Mouse (Mus musculus) T-cell, adult 2 months (primary cell): Measurements from ENCODE around the gene Atp2b2.

Experiments
- DNase-seq: peaks from one replicate; pipeline ENCODE4 v3.0.0; 2022; ENCODE audit warnings: low spot score

Gene Atp2b2

DNA sequence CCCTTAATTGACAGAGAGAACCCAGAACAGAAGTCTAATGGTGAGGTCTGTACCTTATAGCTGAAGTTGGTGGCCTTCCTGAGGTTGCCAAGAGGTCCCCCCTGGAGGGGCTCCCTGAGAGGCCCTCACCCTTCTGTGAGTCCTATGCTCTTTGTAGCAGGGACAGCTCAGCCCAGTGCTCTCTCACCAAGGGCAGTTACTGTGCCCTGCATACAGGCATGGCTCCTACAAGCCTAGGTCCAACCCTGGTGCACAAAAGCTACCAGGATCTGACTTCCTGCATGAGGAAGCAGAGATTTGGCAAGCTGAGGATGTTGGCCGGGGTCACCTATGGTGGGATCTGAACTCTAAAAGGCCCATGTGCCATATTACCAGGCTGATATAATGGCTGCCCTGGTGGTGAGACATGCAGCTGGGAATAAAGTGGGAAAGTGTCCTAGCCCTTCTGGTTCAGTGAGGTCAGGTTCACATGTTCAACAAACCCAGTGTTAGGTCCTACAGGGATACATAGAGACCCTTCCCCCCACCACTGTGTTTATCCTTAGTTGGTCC is 186.2 kb downstream of the Atp2b2 start:
- no peak for DNase-seq

DNA sequence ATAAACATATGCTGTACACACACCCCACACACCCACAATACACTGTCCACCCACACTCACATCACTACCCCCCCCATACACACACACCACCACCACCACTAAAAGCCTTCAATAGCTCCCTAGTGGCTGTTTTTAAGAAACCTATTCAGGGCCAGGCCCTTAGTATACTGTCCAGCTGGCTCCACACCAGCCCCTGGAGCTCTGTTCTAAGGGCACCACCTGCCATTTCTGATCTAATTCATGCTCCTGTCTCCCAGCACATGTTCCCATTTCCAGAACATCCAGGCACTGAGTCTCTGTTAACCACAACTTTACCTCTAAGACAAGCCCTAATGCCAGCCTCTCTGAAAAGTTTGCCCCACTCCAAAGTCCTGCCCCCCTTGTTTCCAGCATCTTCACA is 186.8 kb downstream of the Atp2b2 start:
- no peak for DNase-seq

DNA sequence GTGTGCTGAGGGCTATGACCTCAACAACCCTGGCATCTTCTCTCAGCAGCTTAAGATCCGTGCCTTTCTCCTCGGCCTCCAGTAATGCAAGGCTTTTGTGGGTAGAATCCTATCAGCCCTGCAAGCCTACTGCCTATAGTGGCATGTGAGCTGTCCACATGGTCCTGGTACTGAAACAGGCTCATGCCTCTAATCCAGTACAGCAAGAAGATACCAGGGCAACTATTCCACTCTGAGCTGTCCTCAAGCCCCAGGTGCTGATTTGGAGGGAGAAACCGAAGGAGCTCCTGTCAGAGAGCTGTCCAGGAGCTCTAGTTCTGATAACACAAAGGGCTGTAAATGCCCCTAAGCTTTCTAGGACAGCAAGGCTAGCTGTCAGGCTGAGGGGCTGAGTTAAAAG is 190.1 kb downstream of the Atp2b2 start:
- DNase-seq, result no peak

DNA sequence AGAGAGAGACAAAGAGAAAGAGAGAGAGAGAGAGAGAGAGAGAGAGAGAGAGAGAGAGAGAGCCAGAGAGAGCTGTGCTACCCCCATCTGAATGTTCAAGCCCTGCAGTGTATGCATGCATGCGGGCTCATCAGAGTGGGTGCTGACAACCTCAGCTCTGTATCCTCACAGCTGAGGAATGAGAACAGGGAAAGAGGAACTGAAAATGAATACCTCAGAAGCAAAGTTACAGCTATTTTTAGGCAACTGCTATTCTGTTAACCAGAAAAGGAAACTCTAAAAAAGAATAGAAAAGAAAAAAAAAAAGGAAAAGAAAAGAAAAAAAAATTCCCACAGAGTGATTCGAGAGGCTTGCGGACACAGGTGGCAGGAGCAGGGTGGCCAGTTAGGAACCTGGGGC is 192.6 kb downstream of the Atp2b2 start:
- DNase-seq, result no peak

DNA sequence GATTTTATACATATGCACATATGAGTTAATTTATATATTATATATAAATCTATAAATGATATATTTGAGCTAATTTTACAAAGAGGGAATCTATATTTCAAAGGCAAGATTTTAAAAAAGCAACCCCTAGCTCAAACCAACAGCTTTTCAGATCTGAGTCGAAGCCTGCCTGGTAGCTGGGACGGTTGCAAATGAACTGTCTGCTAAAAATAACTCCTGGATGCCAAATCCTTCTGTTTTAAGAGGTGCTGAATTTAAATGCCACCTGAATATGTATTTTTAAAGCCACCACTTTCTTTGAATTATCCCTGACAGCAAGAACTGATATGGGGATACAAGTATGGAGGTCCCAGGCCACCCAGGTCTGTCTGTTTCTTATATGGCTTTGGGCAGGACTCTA is 193.8 kb downstream of the Atp2b2 start:
- DNase-seq, result no peak

DNA sequence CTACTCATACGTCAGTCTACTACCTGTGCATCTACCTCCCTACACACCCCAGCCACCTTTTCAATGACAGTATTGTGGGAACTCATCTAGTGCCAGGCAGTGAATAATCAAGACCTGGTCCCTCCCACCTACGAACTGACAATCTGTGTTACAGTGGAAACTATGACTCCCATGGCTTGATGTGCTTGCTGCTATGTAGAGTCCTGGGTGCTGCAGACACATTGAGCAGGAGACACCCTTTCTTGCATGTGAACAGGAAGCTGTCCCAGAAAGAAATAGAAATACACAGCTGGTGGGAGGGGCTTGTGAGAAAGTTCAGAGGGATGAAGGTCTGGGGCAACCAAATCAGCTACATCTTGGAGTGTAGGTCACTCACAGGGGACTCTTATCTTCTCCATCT is 195.3 kb downstream of the Atp2b2 start:
- no peak for DNase-seq

DNA sequence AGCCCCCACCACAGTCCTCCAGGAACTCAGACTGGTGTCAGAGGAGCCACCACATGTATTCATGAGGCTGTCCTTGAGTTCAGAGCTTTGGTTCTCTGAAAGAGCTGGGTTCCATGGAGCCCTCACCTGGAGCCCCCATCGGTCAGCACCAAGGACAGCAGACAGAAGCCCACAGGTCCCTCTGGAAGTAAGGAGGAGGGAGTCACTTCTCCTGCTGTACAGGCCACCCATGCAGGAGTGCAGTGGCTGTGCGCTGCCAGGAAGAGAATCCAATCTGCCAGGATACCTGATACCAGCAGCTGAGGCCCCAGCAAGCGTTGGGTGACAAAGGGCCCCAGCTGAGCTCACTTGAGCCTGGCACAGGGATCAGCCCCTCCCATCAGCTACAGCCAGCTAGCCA is 199.2 kb downstream of the Atp2b2 start:
- no peak for DNase-seq

DNA sequence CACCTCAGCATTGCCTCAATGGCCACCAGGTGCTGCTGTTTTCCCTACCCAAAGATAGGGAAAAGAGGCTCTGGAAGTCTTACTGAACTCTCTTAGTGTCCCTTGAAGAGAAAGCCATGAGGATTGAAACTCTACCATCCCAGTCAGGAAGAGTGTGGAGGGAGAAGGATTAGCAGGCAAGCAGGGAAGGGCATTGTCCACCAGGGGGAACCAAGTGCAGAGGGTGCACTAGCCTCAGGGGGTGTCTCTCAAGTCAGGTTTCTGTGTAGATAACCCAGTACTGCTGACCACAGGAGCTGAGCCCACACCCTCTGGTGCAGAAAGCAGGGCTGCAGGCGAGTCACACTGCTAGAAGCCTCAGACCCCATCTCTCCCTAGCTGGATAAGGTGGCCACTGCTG is 203.9 kb downstream of the Atp2b2 start:
- DNase-seq, result no peak

DNA sequence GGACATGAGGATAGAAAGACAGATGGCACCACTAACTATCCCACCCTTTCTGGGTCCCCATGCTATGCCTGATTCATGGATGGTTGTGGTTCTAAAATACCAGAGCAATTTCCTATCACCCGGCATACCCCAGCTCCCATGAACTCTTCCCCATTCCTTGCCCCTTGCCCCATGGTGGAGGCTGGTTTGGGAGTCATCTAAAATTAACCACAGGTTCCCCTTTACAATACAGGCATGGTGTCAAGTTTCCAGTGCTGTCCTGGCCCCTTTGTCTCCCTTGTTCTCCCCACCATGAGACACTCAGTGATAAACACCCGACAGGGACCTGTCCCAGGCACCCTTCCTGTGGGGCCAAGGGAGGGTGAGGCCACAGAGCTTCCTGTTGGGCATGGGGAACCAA is 204.7 kb downstream of the Atp2b2 start:
- DNase-seq, result no peak

DNA sequence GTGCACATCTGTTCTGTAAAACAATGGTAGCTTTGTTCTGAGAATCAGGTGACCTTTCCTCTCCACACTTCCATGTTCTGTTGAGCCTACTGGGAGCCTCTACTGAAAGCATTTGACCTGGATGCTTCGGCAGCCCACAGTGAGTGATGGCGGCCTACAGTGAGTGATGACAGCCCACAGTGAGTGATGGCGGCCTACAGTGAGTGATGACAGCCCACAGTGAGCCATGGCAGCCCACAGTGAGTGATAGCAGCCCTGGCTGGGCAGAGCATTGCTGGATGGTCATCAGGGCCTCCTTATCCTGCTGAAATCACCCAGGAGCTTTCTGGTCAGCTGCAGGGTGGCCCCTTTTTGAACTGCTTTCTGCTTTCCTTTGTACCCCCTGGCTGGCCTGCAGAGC is 205.9 kb downstream of the Atp2b2 start:
- DNase-seq, result no peak

DNA sequence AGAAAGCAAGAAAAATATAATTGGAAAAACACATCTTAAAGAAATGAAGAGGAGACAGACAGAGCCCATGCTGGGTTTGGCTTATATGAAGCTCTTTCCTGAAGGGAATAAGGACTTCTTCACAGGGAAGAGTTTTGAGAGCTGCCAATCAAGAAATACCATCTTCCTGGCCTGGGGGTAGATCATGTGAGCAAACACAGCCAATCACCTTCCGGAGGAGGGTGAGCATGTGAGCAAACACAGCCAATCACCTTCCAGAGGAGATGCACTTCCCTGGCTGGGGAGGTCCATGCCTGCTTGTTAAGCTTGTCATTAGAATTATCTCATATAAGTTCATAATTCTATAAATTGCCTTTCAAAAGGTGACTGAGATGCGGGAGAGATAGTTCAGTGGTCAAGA is 211.9 kb downstream of the Atp2b2 start:
- no peak for DNase-seq

DNA sequence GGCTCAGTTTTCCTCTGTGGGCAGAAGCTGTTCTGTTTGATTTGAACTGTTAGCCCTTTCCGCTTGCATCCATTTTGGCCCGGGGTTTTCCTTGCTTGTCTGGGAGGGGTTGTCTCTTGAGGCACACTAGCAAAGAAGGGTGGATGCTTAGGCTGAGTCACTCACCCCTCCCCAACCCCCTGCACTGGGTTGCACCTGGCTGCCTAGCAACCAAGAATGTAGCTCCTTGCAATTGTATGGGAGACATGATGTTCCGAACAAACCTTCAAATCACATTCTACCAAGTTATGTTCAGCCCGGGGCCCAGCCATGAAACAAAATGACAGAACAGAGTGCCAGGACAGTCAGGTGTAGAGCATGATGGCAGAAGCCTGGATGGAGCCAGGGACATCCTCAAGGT is 215.1 kb downstream of the Atp2b2 start:
- DNase-seq, result no peak

DNA sequence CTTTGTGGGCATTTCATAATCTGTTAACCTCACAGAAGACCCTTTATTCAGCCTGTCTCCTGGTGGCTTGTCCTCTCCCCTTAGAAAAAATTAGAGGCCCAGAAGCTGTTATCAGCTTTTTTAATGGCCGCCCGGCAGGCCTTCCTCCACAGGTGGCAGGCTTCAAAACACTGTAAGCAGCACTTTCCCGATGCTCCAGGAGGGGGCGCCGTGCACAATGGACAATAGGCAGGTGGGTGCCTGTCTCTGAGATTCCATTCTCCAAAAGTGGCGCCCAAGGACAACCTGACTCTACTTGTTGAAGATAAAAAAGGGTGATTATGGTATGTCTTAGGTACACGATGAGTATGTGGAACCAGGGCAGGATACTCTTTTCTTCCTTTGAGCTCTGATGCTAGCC is 220.0 kb downstream of the Atp2b2 start:
- no peak for DNase-seq

DNA sequence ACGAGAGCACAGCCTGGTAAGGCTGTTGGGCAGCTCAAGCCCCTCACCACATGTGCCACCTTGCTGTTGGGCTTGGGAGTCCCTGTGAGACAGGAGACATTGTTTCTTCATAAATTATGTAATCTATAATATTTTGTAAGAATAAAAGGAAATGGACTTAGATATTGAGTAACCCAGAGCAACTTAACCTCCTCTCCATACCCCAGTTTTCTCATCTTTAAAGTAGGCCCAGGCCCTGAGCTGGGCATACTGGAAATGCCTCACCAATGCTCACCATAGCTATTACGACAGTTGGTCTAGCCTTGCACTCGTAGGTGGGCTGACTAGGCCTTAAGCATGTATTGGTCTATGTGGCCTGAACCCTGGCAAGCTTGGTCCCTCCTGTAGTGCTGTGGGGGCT is 225.7 kb downstream of the Atp2b2 start:
- DNase-seq, result no peak

DNA sequence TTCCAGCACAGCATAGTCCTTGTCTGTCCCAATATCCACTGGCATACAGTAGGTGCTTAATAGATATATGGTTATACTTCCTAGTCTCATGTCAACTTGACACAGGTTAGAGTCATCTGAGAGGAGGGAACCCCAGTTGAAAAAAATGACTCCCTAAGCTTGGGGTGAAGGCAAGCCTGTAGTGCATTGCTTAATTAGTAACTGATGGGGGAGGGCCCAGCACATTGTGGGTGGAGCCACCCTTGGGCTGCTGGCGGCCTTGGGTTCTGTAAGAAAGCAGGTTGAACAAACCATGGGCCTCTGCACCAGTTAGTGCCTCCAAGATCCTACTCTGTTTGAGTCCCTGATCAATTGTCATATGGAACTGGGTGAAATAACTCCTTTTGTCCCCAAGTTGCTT is 231.0 kb downstream of the Atp2b2 start:
- no peak for DNase-seq

DNA sequence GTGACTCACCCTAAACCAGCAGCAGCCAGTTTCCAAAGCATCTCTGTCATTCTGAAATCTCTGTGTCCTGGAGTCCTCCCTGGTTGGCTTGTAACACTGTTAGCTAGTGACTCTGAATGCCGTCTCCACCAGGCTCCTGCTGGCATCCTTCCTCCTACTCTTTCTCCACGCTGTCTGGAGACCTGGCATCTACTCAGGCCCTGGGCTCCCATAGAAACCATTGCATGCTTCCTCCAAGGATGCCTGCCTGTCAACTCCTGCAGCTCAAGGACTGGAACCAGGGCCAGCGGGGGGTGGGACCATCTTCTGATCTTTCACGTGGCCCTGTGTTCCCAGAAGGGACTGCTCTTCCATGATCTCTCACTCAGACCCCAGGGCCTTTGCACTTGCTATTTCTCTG is 231.7 kb downstream of the Atp2b2 start:
- no peak for DNase-seq

DNA sequence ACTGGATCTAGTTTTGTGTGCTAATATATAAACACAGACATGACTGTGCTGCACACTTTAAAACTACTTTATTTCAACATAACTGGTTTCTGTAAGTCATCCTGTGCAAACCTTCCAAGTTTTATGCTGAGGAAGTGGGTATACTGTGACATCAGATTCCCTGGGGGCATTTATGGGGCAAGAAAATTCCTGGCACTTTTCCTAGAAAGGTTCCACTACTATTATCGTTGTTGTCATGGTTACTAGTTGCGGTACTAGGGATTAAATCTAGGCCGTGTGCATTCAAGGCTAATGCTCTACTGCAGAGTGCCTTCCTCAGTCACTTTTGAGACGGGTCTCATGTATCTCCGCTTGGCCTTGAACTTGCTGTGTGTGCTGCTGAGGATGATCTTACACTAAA is 236.2 kb downstream of the Atp2b2 start:
- no peak for DNase-seq

DNA sequence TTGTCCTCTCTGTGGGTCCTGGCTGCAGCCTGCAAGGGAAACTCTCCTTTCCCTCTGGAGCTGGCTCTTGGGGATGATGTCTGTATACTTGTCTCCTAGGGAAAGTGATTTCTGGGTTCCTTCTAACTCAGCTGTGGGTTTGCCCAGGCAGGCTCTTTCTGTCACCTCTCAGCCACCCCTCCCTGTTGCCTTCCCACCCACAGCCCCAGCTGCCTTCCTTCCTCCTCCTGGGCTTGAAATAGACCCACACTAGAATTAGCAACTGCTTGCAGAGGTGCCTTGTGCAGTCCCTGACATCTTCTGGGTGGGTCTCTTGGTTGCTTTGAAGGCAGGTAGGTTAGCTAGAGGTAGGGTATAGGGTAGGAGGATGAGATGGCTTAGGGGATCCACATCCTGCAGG is 241.2 kb downstream of the Atp2b2 start:
- no peak for DNase-seq

DNA sequence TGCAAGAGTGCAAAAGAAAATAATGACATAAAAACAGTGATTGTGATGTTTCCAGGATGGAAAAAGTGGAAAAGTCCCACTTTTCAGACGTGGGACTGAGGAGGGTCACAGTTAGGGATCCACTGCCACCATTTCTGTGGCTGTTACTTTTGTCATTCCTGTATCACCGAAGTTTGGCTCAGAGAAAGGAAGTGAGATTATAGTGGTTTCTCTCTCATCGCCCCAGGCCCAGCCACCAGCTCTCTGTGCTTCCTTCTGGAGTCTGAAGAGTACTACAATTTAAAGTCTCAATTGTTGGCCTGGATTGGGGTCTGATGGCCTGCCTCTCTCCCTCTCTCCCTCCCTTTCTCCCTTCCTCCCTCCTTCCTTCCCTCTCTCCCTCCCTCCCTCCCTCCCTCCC is 242.5 kb downstream of the Atp2b2 start:
- DNase-seq, result no peak

DNA sequence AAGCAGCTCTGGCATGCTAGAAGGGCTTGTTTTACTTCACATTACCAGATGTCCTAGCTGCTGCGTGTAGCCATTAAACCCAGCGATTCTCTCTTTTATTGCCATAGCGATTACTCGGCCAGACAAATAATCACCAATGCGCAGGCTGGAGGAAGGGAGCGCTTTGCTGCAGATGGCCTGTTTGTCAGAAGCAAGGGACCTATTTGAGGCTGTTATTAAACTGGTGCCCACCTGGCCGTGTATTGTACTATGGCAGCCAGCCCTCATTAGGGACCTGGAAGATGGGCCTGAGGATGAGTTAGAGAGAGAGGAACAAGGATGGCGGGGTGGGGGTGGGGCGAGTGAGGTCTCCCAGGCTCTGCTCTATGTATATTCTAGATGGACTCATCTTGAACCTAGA is 243.1 kb downstream of the Atp2b2 start:
- no peak for DNase-seq

DNA sequence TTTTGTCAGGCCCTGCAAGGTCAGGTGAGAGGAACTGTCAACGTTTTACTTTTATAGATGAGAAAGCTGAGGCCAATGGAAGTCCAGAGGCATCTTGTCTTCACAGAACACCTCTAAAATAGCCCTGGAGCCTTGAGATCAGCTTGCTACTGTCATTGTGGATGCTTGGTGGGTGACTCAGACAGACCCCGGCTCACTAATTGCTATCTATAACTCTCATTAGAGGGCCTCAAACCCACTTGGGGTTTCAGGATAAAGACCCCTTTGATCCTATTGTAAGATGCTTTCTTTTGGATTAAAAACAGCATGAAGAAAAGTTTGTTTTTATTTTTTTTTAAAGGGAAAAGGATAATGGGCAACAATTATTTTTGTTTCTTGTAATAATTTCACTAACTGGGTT is 243.5 kb downstream of the Atp2b2 start:
- no peak for DNase-seq

DNA sequence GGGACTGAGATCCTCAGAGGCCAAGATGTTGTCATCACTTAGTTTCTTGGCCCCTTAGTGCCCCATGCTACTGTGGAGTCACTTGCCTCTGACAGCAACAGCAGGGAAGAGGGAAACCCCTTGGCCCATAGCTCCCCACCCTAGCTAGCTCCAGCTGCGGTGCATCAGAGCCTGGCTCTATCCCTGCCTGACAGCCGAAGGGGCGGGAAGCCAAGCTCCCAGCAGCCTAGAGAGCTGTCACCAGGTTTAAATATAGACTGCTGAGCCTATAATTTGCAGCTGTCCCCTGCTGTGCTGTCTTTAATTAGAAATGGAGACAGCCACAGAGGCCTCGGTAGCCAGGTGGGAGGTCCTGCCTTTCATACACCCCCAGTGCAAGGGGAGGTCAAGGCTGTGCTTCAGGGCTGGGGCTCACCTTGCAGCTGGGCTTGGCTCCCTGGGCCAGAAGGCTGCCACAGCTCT is 247.1 kb downstream of the Atp2b2 start:
- DNase-seq, result no peak

DNA sequence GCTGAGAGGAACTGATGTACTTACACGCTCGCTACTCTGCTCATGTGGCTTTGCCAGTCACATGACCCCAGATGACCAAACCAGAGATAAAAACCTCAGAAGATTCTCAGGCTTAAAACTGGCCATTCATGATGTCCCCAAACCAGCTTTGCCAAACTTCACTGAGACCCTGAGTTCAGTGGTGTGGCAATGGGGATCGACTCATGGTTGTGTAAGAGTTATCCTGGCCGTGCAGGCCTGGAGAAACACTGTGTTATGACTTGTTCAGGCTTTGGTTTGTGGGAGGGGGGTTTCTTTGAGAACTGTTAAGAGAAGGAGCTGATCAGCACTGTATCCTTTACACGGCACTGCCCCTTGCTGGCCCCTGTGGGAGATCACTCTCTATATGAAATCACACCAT is 250.0 kb downstream of the Atp2b2 start:
- DNase-seq, result no peak

DNA sequence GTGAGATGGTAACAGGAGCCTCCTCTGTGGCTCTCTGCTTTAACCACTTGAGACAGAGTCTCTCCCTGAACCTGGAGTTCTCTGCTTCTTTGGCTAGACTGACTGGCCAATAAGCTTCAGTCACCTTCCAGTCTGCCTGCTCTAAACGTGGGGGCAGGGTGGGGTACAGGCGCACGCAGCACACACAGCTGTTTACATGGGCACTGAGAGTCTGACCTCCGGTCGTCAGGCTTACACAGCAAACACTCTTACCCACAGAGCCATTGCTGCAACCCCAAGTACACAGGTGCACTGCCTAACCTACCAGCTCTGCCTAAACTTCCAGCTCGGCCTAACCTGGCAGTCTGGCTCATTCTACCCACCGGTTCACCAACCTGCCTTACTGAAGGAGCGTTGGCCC is 251.4 kb downstream of the Atp2b2 start:
- no peak for DNase-seq

DNA sequence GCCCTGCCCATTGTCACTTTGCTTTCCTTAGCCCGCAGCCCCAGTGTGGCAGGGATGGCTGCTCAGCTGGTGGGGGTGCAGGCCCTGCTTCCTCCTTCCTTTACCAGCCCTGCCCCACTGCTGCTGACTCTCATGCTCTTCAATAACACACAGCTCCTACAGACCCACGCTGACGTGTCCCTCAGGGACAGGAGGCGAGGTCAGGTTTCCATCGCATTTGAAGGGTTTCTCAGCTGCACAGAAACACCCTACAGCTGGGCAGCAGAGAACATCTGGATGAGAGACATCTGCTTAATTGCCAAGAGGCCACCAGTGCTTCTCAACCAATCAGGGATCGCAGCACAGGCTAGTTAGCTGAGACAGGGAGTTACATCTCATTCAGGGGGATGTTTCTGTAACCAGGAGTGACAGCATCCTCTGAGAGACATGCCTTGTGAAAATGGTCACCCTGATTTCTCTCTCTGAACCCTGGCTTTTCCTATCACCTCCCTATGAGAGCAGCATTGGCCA is 254.9 kb downstream of the Atp2b2 start:
- no peak for DNase-seq
